Mouse (Mus musculus): ENCODE measurements around the gene Auh. TPM values are rescaled to one million over a fixed set of nuclear protein-coding genes. Genes with fewer than 3 reads are reported as not detected.

Gene Auh
- polyA plus RNA-seq, 1 experiment from 2014 or later = 35.2 TPM

DNA sequence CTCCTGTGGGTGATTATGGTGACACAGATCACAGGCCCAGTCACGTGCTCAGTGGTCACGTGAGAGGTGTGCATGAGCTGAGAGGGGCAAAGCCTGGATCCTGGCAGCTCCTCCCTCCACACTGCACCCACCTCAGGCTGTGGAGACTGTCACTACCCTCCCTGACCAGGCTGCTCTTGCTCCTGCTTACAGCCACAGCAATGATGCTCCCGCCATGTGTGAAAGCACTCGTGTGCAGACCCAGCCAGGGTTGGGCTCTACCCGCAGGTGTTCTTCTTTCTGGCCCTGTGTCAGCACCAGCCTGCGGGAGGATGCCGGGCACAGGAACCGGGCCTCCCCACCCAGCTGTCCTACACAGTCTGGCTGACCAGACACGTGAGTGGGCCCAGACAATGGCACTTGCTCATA lies 80.1 kb downstream of the Auh start:
- H3K36me3 ChIP-seq (ENCODE audit: control insufficient read depth, insufficient read depth, low read length) = no peaks in the 10 kb centered on the region; the same call in 1 of the 2 replicates
- H3K9ac ChIP-seq (ENCODE audit: low read depth, low read length) = no peak overlapping the region
- no peaks in the 10 kb centered on the region for H3K27me3 ChIP-seq (replicated peaks; ENCODE audit: control insufficient read depth, insufficient read depth, low read length)

GRCm38 (mm10) chr13:52847481-52847880 lies 82.0 kb downstream of the Auh start:
- no peaks in the 10 kb centered on the region for H3K9me3 ChIP-seq (ENCODE audit: control insufficient read depth, low read length)
- DNase-seq (ENCODE audit: low spot score) (no peak), ATAC-seq (ENCODE audit: low read depth) (no peak)
- no peaks in the 10 kb centered on the region for H3K36me3 ChIP-seq (ENCODE audit: control insufficient read depth, insufficient read depth, low read length)
- no peaks in the 10 kb centered on the region for H3K27me3 ChIP-seq (replicated peaks; ENCODE audit: control insufficient read depth, insufficient read depth, low read length)
- peaks cover 8% of the 10 kb centered on the region; the same call in 1 of the 2 replicates for H3K4me1 ChIP-seq (ENCODE audit: control insufficient read depth, insufficient read depth, low read length)
- no peak overlapping the region for H3K4me3 ChIP-seq (ENCODE audit: low read depth, low read length)
- H3K9ac ChIP-seq (ENCODE audit: low read depth, low read length) = 0 out of 2 replicates have a peak overlapping the region, but pooled peaks have one; percentile 8
- WGBS = 66% methylated on average over 8 of the region's 8 CpGs
- peak overlapping the region; percentile 10; the same call in 1 of the 2 replicates for H3K27ac ChIP-seq (replicated peaks; ENCODE audit: low read depth, low read length)
- H3K4me2 ChIP-seq (ENCODE audit: low read depth, low read length) = no peak overlapping the region

More for the DNA sequence above, 80.1 kb downstream of the Auh start:
- ATAC-seq (ENCODE audit: low read depth) = no peak
- Histone ChIP-seq H3K4me3 (ENCODE audit: low read depth, low read length) (no peak overlapping the region), H3K9me3 (ENCODE audit: control insufficient read depth, low read length) (no peaks in the 10 kb centered on the region), H3K4me2 (ENCODE audit: low read depth, low read length) (no peak overlapping the region), H3K4me1 (ENCODE audit: control insufficient read depth, insufficient read depth, low read length) (no peaks in the 10 kb centered on the region), H3K27ac (replicated peaks; ENCODE audit: low read depth, low read length) (no peak overlapping the region)
- 70% methylated on average over 9 of the region's 9 CpGs for WGBS
- no peak for DNase-seq (ENCODE audit: low spot score)

GRCm38 (mm10) chr13:52847071-52847470 lies 82.4 kb downstream of the Auh start:
- 82% methylated on average over 17 of the region's 17 CpGs for WGBS
- H3K4me3 ChIP-seq (ENCODE audit: low read depth, low read length) = no peak overlapping the region
- DNase-seq (ENCODE audit: low spot score) (no peak), ATAC-seq (ENCODE audit: low read depth) (no peak)
- H3K9ac ChIP-seq (ENCODE audit: low read depth, low read length) = 0 out of 2 replicates have a peak overlapping the region, but pooled peaks have one; percentile 8
- no peaks in the 10 kb centered on the region for H3K36me3 ChIP-seq (ENCODE audit: control insufficient read depth, insufficient read depth, low read length)
- H3K27ac ChIP-seq (replicated peaks; ENCODE audit: low read depth, low read length) = peak overlapping the region; percentile 10; the same call in 1 of the 2 replicates
- no peaks in the 10 kb centered on the region for H3K9me3 ChIP-seq (ENCODE audit: control insufficient read depth, low read length)
- no peak overlapping the region for H3K4me2 ChIP-seq (ENCODE audit: low read depth, low read length)
- H3K27me3 ChIP-seq (replicated peaks; ENCODE audit: control insufficient read depth, insufficient read depth, low read length) = no peaks in the 10 kb centered on the region
- peaks cover 8% of the 10 kb centered on the region; the same call in 1 of the 2 replicates for H3K4me1 ChIP-seq (ENCODE audit: control insufficient read depth, insufficient read depth, low read length)

GRCm38 (mm10) chr13:52845618-52846017 lies 83.9 kb downstream of the Auh start:
- Histone ChIP-seq H3K9me3 (ENCODE audit: control insufficient read depth, low read length) (no peaks in the 10 kb centered on the region), H3K36me3 (ENCODE audit: control insufficient read depth, insufficient read depth, low read length) (no peaks in the 10 kb centered on the region), H3K4me2 (ENCODE audit: low read depth, low read length) (no peak overlapping the region), H3K9ac (ENCODE audit: low read depth, low read length) (no peak overlapping the region), H3K4me3 (ENCODE audit: low read depth, low read length) (no peak overlapping the region), H3K27me3 (replicated peaks; ENCODE audit: control insufficient read depth, insufficient read depth, low read length) (no peaks in the 10 kb centered on the region), H3K4me1 (ENCODE audit: control insufficient read depth, insufficient read depth, low read length) (peaks cover 8% of the 10 kb centered on the region; the same call in 1 of the 2 replicates), H3K27ac (replicated peaks; ENCODE audit: low read depth, low read length) (no peak overlapping the region)
- DNase-seq (ENCODE audit: low spot score) (no peak), ATAC-seq (ENCODE audit: low read depth) (no peak)
- 80% methylated on average over 4 of the region's 4 CpGs for WGBS

DNA sequence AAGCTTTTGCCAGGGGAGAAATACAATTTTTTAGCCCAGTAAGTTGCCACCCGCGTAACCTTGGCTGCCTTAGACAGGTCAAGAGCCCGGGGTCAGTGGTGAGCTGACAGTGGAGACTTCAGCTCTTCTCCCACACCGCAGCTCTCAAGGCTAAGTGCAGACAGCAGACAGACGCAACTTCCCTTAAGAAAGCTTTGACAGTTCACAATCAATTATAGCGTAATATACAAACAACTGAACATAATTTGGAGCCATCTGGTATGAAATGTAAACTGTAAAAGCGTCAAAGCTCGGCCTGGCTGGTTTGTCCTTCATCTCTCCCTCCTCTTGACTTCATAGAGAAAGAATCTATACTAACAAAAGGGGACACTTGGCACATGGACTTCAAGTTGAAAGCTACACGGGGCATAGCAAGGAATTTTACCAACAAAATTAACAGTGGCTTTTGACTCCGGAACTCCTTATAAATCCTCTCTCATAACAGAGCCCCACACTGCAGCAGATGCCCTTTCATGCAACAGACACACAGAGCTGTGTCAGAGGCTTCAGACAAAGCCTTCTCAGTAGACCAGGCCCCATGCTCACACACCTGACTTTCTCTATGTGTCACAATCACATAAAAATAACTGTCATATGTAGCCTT lies 85.8 kb downstream of the Auh start:
- ATAC-seq (ENCODE audit: low read depth) (no peak), DNase-seq (ENCODE audit: low spot score) (no peak)
- H3K4me3 ChIP-seq (ENCODE audit: low read depth, low read length) = no peak overlapping the region
- no peak overlapping the region for H3K27ac ChIP-seq (replicated peaks; ENCODE audit: low read depth, low read length)
- H3K9ac ChIP-seq (ENCODE audit: low read depth, low read length) = no peak overlapping the region
- no peaks in the 10 kb centered on the region for H3K36me3 ChIP-seq (ENCODE audit: control insufficient read depth, insufficient read depth, low read length)
- H3K9me3 ChIP-seq (ENCODE audit: control insufficient read depth, low read length) = no peaks in the 10 kb centered on the region
- 67% methylated on average over 10 of the region's 10 CpGs for WGBS
- H3K27me3 ChIP-seq (replicated peaks; ENCODE audit: control insufficient read depth, insufficient read depth, low read length) = no peaks in the 10 kb centered on the region
- no peak overlapping the region for H3K4me2 ChIP-seq (ENCODE audit: low read depth, low read length)
- H3K4me1 ChIP-seq (ENCODE audit: control insufficient read depth, insufficient read depth, low read length) = peaks cover 8% of the 10 kb centered on the region; the same call in 1 of the 2 replicates

DNA sequence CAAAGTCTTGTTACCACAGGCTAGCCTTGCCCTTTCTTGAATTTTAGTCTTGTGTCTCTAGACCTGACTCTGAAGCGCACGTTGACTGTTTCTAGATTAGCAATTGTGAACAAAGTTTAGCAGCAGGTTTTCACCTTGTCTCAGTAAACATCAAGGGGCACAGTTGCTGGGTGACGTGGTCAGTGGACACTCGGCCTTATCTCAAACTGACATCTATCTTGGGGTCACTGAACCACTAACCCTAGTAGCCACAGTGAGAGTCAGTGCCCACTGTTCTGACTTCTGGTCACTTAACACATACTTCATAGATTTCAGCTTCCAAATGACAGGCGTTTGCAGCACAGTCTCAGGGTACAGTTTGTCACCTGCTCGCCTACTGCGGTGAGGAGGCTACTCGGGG lies 93.2 kb downstream of the Auh start:
- ATAC-seq (ENCODE audit: low read depth) (no peak), DNase-seq (ENCODE audit: low spot score) (no peak)
- Histone ChIP-seq H3K36me3 (ENCODE audit: control insufficient read depth, insufficient read depth, low read length) (peaks cover 21% of the 10 kb centered on the region; the same call in 1 of the 2 replicates), H3K27ac (replicated peaks; ENCODE audit: low read depth, low read length) (no peak overlapping the region), H3K4me2 (ENCODE audit: low read depth, low read length) (no peak overlapping the region), H3K4me3 (ENCODE audit: low read depth, low read length) (no peak overlapping the region), H3K27me3 (replicated peaks; ENCODE audit: control insufficient read depth, insufficient read depth, low read length) (no peaks in the 10 kb centered on the region), H3K9ac (ENCODE audit: low read depth, low read length) (no peak overlapping the region), H3K4me1 (ENCODE audit: control insufficient read depth, insufficient read depth, low read length) (no peaks in the 10 kb centered on the region), H3K9me3 (ENCODE audit: control insufficient read depth, low read length) (no peaks in the 10 kb centered on the region)
- WGBS = 93% methylated on average over 8 of the region's 8 CpGs

DNA sequence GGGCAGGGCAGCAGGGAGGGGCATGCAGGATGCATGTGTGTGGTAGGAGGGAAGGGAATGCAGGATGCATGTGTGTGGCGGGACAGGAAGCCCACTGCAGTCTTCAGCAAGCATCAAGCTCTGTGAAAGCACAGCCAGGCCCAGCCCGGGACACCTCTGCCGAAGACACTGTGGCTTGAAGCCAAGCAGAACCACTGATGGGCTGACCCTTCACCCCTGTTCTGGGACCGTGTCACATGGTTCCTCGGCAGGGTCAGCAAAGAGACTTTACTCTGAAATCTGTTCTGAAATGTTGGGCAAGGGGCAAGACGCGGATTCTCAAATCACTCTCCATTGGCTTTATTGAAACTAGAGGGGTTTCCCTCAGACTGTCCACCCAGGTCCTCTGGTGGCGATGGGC lies 94.9 kb downstream of the Auh start:
- no peaks in the 10 kb centered on the region for H3K27me3 ChIP-seq (replicated peaks; ENCODE audit: control insufficient read depth, insufficient read depth, low read length)
- no peak overlapping the region for H3K9ac ChIP-seq (ENCODE audit: low read depth, low read length)
- H3K27ac ChIP-seq (replicated peaks; ENCODE audit: low read depth, low read length) = no peak overlapping the region
- H3K4me1 ChIP-seq (ENCODE audit: control insufficient read depth, insufficient read depth, low read length) = no peaks in the 10 kb centered on the region
- H3K9me3 ChIP-seq (ENCODE audit: control insufficient read depth, low read length) = no peaks in the 10 kb centered on the region
- H3K4me3 ChIP-seq (ENCODE audit: low read depth, low read length) = no peak overlapping the region
- peaks cover 21% of the 10 kb centered on the region; the same call in 1 of the 2 replicates for H3K36me3 ChIP-seq (ENCODE audit: control insufficient read depth, insufficient read depth, low read length)
- ATAC-seq (ENCODE audit: low read depth) (no peak), DNase-seq (ENCODE audit: low spot score) (no peak)
- 74% methylated on average over 8 of the region's 8 CpGs for WGBS
- H3K4me2 ChIP-seq (ENCODE audit: low read depth, low read length) = no peak overlapping the region

- DNase-seq (ENCODE audit: low spot score) (no peak), ATAC-seq (ENCODE audit: low read depth) (no peak)
- no peaks in the 10 kb centered on the region for H3K9me3 ChIP-seq (ENCODE audit: control insufficient read depth, low read length)
- no peak overlapping the region for H3K4me2 ChIP-seq (ENCODE audit: low read depth, low read length)
- H3K27me3 ChIP-seq (replicated peaks; ENCODE audit: control insufficient read depth, insufficient read depth, low read length) = no peaks in the 10 kb centered on the region
- no peak overlapping the region for H3K4me3 ChIP-seq (ENCODE audit: low read depth, low read length)
- peaks cover 21% of the 10 kb centered on the region; the same call in 1 of the 2 replicates for H3K36me3 ChIP-seq (ENCODE audit: control insufficient read depth, insufficient read depth, low read length)
- H3K4me1 ChIP-seq (ENCODE audit: control insufficient read depth, insufficient read depth, low read length) = no peaks in the 10 kb centered on the region
- no peak overlapping the region for H3K9ac ChIP-seq (ENCODE audit: low read depth, low read length)
- no peak overlapping the region for H3K27ac ChIP-seq (replicated peaks; ENCODE audit: low read depth, low read length)
- WGBS = 92% methylated on average over 2 of the region's 2 CpGs
These were observed 95.7 kb downstream of the Auh start for GRCm38 (mm10) chr13:52833748-52834147.

GRCm38 (mm10) chr13:52833220-52833619 lies 96.3 kb downstream of the Auh start:
- 65% methylated on average over 4 of the region's 4 CpGs for WGBS
- DNase-seq (ENCODE audit: low spot score) = no peak
- ATAC-seq (ENCODE audit: low read depth) = no peak
- Histone ChIP-seq H3K27me3 (replicated peaks; ENCODE audit: control insufficient read depth, insufficient read depth, low read length) (no peaks in the 10 kb centered on the region), H3K9ac (ENCODE audit: low read depth, low read length) (no peak overlapping the region), H3K4me2 (ENCODE audit: low read depth, low read length) (no peak overlapping the region), H3K9me3 (ENCODE audit: control insufficient read depth, low read length) (no peaks in the 10 kb centered on the region), H3K4me3 (ENCODE audit: low read depth, low read length) (no peak overlapping the region), H3K27ac (replicated peaks; ENCODE audit: low read depth, low read length) (no peak overlapping the region), H3K4me1 (ENCODE audit: control insufficient read depth, insufficient read depth, low read length) (no peaks in the 10 kb centered on the region), H3K36me3 (ENCODE audit: control insufficient read depth, insufficient read depth, low read length) (peaks cover 21% of the 10 kb centered on the region; the same call in 1 of the 2 replicates)
